Mouse (Mus musculus) neural tube, embryonic 15.5 days (tissue): ENCODE measurements at regions not wholly inside any gene's neighbourhood (a gene's known extent, or its start where the extent isn't known, plus 50 kb on each side); places are given as distances from the start of the nearest gene placed in this dataset.

Source experiments
- ATAC-seq: fragments of 200-750 bp; cut with Nextera tagmentation; 2 replicates; pipeline ENCODE4 v1.8.0; 2017; ENCODE audit warnings: mild to moderate bottlenecking, moderate TSS enrichment, moderate library complexity; ENCODE audit not compliant: low FRiP score
- H3K27ac ChIP-seq: fragments of 300-500 bp; sonication (generic); replicated peaks from 2 replicates; pipeline ENCODE4 v1.5.1; 2015; ENCODE audit warnings: mild to moderate bottlenecking, inconsistent platforms
- H3K27me3 ChIP-seq: fragments of 300-500 bp; sonication (generic); replicated peaks from 2 replicates; pipeline ENCODE4 v1.6.1; 2015; ENCODE audit warnings: inconsistent platforms
- H3K36me3 ChIP-seq: fragments of 300-500 bp; sonication (generic); 2 replicates; pipeline ENCODE4 v1.6.1; 2015; ENCODE audit warnings: inconsistent platforms
- H3K4me1 ChIP-seq: fragments of 300-500 bp; sonication (generic); 2 replicates; pipeline ENCODE4 v1.6.1; 2015; ENCODE audit warnings: inconsistent platforms
- H3K4me2 ChIP-seq: fragments of 300-500 bp; sonication (generic); 2 replicates; pipeline ENCODE4 v1.6.1; 2015; ENCODE audit warnings: inconsistent platforms, mild to moderate bottlenecking, moderate library complexity
- H3K4me3 ChIP-seq: fragments of 300-500 bp; sonication (generic); replicated peaks from 2 replicates; pipeline ENCODE4 v1.5.1; 2015; ENCODE audit warnings: mild to moderate bottlenecking, inconsistent platforms
- H3K9ac ChIP-seq: fragments of 300-500 bp; sonication (generic); replicated peaks from 2 replicates; pipeline ENCODE4 v1.6.1; 2015; ENCODE audit warnings: mild to moderate bottlenecking, inconsistent platforms
- H3K9me3 ChIP-seq: fragments of 300-500 bp; sonication (generic); replicated peaks from 2 replicates; pipeline ENCODE4 v1.6.1; 2016; ENCODE audit warnings: inconsistent platforms
- WGBS: fragments of 180-500 bp; shearing (Covaris S2); methylation state at CpG from one replicate; pipeline ENCODE4 v1.1.7; 2015; ENCODE audit warnings: mixed read lengths; 5-methylcytosine and 5-hydroxymethylcytosine counted together

DNA sequence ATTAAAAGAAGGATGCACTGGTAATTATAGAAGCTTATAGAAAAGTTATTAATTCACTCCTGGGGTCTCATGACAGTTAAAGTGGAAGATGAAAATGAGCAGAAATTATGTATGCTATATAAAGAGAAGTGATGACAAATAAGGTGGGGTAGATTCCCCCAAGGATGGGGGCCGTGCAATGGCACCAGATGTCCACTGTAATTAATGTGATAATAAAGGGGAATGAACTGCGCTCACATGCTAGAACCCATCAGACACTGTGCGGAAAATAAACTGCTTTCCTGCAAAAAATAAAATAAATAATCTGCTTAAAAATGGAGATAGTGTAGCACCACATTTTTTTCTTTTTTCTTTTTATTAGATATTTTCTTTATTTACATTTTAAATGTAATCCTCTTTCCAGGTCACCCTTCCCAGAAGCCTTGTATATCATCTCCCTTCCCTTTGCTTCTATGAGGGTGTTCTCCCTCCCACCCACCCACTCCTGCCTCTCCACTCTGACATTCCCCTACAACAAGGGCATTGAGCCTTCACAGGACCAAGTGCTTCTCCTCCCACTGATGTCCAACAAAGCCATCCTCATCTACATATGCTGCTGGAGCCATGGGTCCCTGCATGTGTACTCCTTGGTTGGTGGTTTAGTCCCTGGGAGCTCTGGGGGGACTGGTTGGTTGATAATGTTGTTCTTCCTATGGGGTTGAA, 934.0 kb upstream of the Pcdh20 start:
- Histone ChIP-seq H3K9me3 (no peaks in the 10 kb centered on the region), H3K36me3 (no peaks in the 10 kb centered on the region), H3K9ac (no peak overlapping the region), H3K27me3 (no peaks in the 10 kb centered on the region), H3K4me1 (no peaks in the 10 kb centered on the region), H3K27ac (no peak overlapping the region), H3K4me2 (no peak overlapping the region), H3K4me3 (no peak overlapping the region)
- no peak for ATAC-seq
- 28% methylated on average over 3 of the region's 3 CpGs for WGBS

DNA sequence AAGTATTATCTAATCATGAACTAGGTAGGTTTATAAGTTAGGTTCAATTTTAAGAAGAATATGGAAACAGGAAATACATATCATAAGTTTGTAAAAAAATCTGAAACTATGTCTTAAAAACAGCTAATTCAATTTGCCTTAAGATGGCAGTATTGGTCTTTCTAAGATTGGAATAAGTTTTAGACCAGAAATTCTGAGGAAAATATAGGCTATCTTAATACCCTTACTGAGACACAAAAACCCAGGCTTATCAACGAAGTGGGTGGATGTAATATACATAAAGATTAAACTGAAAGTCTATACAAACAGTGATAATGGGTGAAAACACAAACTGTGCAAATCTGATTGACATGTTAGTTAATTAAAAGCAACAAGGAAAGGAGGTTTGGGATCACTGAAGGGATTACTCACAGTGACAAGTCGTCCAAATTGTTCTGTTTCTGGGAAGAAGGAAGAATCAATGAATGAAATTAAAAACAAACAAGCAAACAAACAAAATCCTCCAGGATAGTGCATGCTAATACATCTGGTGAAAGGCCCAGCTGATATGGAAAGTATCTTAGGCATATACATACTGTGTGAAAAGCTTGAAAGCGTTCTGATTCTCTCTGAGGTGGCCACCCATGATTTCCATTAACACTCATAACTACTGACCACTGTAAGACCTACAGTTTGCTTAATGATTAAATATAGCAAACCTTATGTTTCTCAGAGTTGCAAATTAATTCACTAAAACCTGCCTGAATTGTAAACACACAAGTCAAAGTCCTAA, 931.6 kb upstream of the Pcdh20 start:
- no peaks in the 10 kb centered on the region for H3K36me3 ChIP-seq
- no peaks in the 10 kb centered on the region for H3K9me3 ChIP-seq
- H3K4me1 ChIP-seq = no peaks in the 10 kb centered on the region
- H3K4me3 ChIP-seq = no peak overlapping the region
- H3K4me2 ChIP-seq = no peak overlapping the region
- no peaks in the 10 kb centered on the region for H3K27me3 ChIP-seq
- no peak overlapping the region for H3K27ac ChIP-seq
- ATAC-seq = no peak
- 44% methylated on average over 3 of the region's 3 CpGs for WGBS
- no peak overlapping the region for H3K9ac ChIP-seq

- no peak overlapping the region for H3K9ac ChIP-seq
- 42% methylated on average over 5 of the region's 5 CpGs for WGBS
- H3K4me3 ChIP-seq = no peak overlapping the region
- H3K27me3 ChIP-seq = no peaks in the 10 kb centered on the region
- no peaks in the 10 kb centered on the region for H3K9me3 ChIP-seq
- H3K36me3 ChIP-seq = no peaks in the 10 kb centered on the region
- no peak overlapping the region for H3K4me2 ChIP-seq
- H3K27ac ChIP-seq = 0 out of 2 replicates have a peak overlapping the region, but pooled peaks have one; percentile 8
- ATAC-seq = no peak
- H3K4me1 ChIP-seq = peaks cover 4% of the 10 kb centered on the region; the same call in 1 of the 2 replicates
These were observed 886.0 kb upstream of the Pcdh20 start for GRCm38 (mm10) chr14:89357050-89357749.

- ATAC-seq = no peak
- Histone ChIP-seq H3K27ac (no peak overlapping the region), H3K36me3 (no peaks in the 10 kb centered on the region), H3K4me1 (no peaks in the 10 kb centered on the region), H3K9ac (no peak overlapping the region), H3K27me3 (no peaks in the 10 kb centered on the region), H3K9me3 (no peaks in the 10 kb centered on the region), H3K4me2 (no peak overlapping the region), H3K4me3 (no peak overlapping the region)
- WGBS = 52% methylated on average over 4 of the region's 4 CpGs
These were observed 876.8 kb upstream of the Pcdh20 start for GRCm38 (mm10) chr14:89347972-89348371.

DNA sequence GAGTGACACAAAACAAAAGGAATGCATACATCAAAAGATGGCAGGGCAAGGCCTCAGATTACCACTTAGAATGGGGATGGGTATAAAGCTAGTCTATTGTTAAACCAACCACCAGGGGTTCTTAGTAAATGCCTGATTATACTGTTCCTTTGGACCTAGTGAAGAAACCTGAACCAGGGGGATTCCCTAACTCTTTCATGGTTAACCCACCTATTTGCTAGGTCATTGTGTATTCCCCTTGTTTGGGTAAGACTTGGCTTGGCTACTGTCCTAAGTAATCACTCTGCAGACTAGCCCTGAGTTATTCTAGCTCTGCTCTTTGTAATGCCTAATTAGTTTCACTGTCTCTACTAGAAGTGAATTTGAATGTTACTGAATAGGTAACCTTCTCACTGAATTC, 853.9 kb upstream of the Pcdh20 start:
- Histone ChIP-seq H3K4me1 (no peaks in the 10 kb centered on the region), H3K9ac (no peak overlapping the region), H3K9me3 (no peaks in the 10 kb centered on the region), H3K36me3 (no peaks in the 10 kb centered on the region), H3K4me2 (no peak overlapping the region), H3K4me3 (no peak overlapping the region), H3K27ac (no peak overlapping the region), H3K27me3 (no peaks in the 10 kb centered on the region)
- ATAC-seq = no peak

DNA sequence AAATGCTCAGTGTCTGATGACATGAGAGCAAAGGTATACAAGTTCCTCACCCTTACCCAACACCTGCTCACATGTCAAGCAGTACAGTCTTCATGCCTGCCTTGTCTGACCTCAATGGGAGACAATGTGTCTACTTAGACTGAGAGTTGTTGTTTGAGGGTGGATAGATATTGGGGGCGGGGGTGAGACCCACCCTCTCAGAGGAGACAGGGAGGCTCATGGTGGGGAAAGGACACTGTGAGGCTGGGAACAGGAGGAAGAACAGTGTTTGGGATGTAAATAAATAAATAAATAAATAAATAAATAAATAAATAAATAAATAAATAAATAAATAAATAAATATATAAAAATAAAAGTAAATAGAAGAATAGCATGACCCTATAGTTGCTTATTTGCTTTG, 837.3 kb upstream of the Pcdh20 start:
- no peaks in the 10 kb centered on the region for H3K27me3 ChIP-seq
- H3K4me1 ChIP-seq = no peaks in the 10 kb centered on the region
- WGBS = 100% methylated on average over 1 of the region's 1 CpGs
- H3K36me3 ChIP-seq = no peaks in the 10 kb centered on the region
- no peak overlapping the region for H3K9ac ChIP-seq
- H3K4me2 ChIP-seq = no peak overlapping the region
- H3K4me3 ChIP-seq = no peak overlapping the region
- H3K9me3 ChIP-seq = no peaks in the 10 kb centered on the region
- no peak overlapping the region for H3K27ac ChIP-seq
- ATAC-seq = no peak
